ENCODE assay signal across 11 mouse cellular contexts in genomic region chr11:79267171-79267570, GRCm38 (mm10). TPM values are rescaled to one million over a fixed set of nuclear protein-coding genes. Genes with fewer than 3 reads are reported as not detected.
DNase-seq lines count a peak whose midpoint lies in the region; ATAC-seq lines count a peak whose summit lies in the region.
"Had no signal": no experiment of that assay in that cellular context is flagged by ENCODE, and none has a peak within 500 bp of the region (broad histone marks: within the 10 kb centered on the region; RNA-seq: fewer than 3 reads in every experiment).

No protein-coding gene starts in this region.

- H3K9me3 ChIP-seq in kidney, embryonic 14.5 days (ENCODE audit: control insufficient read depth, low read length) = 0 out of 2 replicates have a peak, but pooled peaks cover 1% of the 10 kb centered on the region
- no peaks in the 10 kb centered on the region for H3K9me3 ChIP-seq in embryonic facial prominence, embryonic 15.5 days (replicated peaks)
- H3K9me3 ChIP-seq in intestine, embryonic 15.5 days = no peaks in the 10 kb centered on the region
- H3K9me3 ChIP-seq in lung, embryonic 15.5 days = no peaks in the 10 kb centered on the region
- H3K9me3 ChIP-seq in midbrain, embryonic 15.5 days = no peaks in the 10 kb centered on the region

- no peak overlapping the region for H3K4me2 ChIP-seq in kidney, embryonic 14.5 days (replicated peaks; ENCODE audit: low read depth, low read length)
- no peak overlapping the region for H3K4me2 ChIP-seq in embryonic facial prominence, embryonic 15.5 days (replicated peaks)
- no peak overlapping the region for H3K4me2 ChIP-seq in intestine, embryonic 15.5 days (replicated peaks)
- no peak overlapping the region for H3K4me2 ChIP-seq in lung, embryonic 15.5 days
- H3K4me2 ChIP-seq in midbrain, embryonic 15.5 days = no peak overlapping the region

- H3K27me3 ChIP-seq in kidney, embryonic 14.5 days (ENCODE audit: control insufficient read depth, insufficient read depth, low read length) = no peaks in the 10 kb centered on the region
- H3K27me3 ChIP-seq in embryonic facial prominence, embryonic 15.5 days = no peaks in the 10 kb centered on the region
- H3K27me3 ChIP-seq in intestine, embryonic 15.5 days (replicated peaks) = no peaks in the 10 kb centered on the region
- no peaks in the 10 kb centered on the region for H3K27me3 ChIP-seq in lung, embryonic 15.5 days
- no peaks in the 10 kb centered on the region for H3K27me3 ChIP-seq in midbrain, embryonic 15.5 days (replicated peaks)

- H3K36me3 ChIP-seq in kidney, embryonic 14.5 days (ENCODE audit: control insufficient read depth, insufficient read depth, low read length) = no peaks in the 10 kb centered on the region
- H3K36me3 ChIP-seq in embryonic facial prominence, embryonic 15.5 days = no peaks in the 10 kb centered on the region
- no peaks in the 10 kb centered on the region for H3K36me3 ChIP-seq in intestine, embryonic 15.5 days
- no peaks in the 10 kb centered on the region for H3K36me3 ChIP-seq in lung, embryonic 15.5 days
- H3K36me3 ChIP-seq in midbrain, embryonic 15.5 days (replicated peaks) = no peaks in the 10 kb centered on the region

- no peaks in the 10 kb centered on the region for H3K4me1 ChIP-seq in kidney, embryonic 14.5 days (ENCODE audit: control insufficient read depth, insufficient read depth, low read length)
- H3K4me1 ChIP-seq in embryonic facial prominence, embryonic 15.5 days = 0 out of 2 replicates have a peak, but pooled peaks cover 5% of the 10 kb centered on the region
- peaks cover 9% of the 10 kb centered on the region for H3K4me1 ChIP-seq in intestine, embryonic 15.5 days (replicated peaks)
- H3K4me1 ChIP-seq in lung, embryonic 15.5 days = peaks cover 5% of the 10 kb centered on the region; the same call in 1 of the 2 replicates
- H3K4me1 ChIP-seq in midbrain, embryonic 15.5 days = no peaks in the 10 kb centered on the region

- peak overlapping the region; percentile 62; the same call in 1 of the 2 replicates for H3K27ac ChIP-seq in kidney, embryonic 14.5 days (ENCODE audit: low read depth, low read length)
- no peak overlapping the region for H3K27ac ChIP-seq in embryonic facial prominence, embryonic 15.5 days (replicated peaks)
- H3K27ac ChIP-seq in intestine, embryonic 15.5 days = 0 out of 2 replicates have a peak overlapping the region, but pooled peaks have one; percentile 36
- H3K27ac ChIP-seq in lung, embryonic 15.5 days = peak overlapping the region; percentile 61
- H3K27ac ChIP-seq in midbrain, embryonic 15.5 days = no peak overlapping the region
- H3K27ac ChIP-seq: liver, embryonic 14.5 days had no signal

- no peak overlapping the region for H3K9ac ChIP-seq in kidney, embryonic 14.5 days (ENCODE audit: low read depth, low read length)
- H3K9ac ChIP-seq in embryonic facial prominence, embryonic 15.5 days = no peak overlapping the region
- no peak overlapping the region for H3K9ac ChIP-seq in intestine, embryonic 15.5 days
- H3K9ac ChIP-seq in lung, embryonic 15.5 days = no peak overlapping the region
- no peak overlapping the region for H3K9ac ChIP-seq in midbrain, embryonic 15.5 days
- H3K9ac ChIP-seq: liver, embryonic 14.5 days had no signal

- WGBS in kidney, embryonic 14.5 days = 3% methylated on average over 1 of the region's 1 CpGs
- 16% methylated on average over 1 of the region's 1 CpGs for WGBS in embryonic facial prominence, embryonic 15.5 days
- WGBS in intestine, embryonic 15.5 days = 20% methylated on average over 1 of the region's 1 CpGs
- 4% methylated on average over 1 of the region's 1 CpGs for WGBS in lung, embryonic 15.5 days
- WGBS in midbrain, embryonic 15.5 days = 26% methylated on average over 1 of the region's 1 CpGs

- H3K4me3 ChIP-seq in kidney, embryonic 14.5 days (ENCODE audit: low read length) = no peak overlapping the region
- no peak overlapping the region for H3K4me3 ChIP-seq in embryonic facial prominence, embryonic 15.5 days (replicated peaks)
- no peak overlapping the region for H3K4me3 ChIP-seq in intestine, embryonic 15.5 days (replicated peaks)
- H3K4me3 ChIP-seq in lung, embryonic 15.5 days = no peak overlapping the region
- H3K4me3 ChIP-seq in midbrain, embryonic 15.5 days = no peak overlapping the region

- peak; percentile 32; the same call in 1 of the 2 replicates for ATAC-seq in kidney, embryonic 14.5 days (ENCODE audit: low FRiP score, low TSS enrichment)
- ATAC-seq in embryonic facial prominence, embryonic 15.5 days (ENCODE audit: insufficient number of reproducible peaks, low FRiP score, low TSS enrichment, low read depth) = peak; percentile 73
- 0 out of 2 replicates have a peak, but pooled peaks have one; percentile 31 for ATAC-seq in intestine, embryonic 15.5 days
- peak; percentile 69; the same call in 1 of the 2 replicates for ATAC-seq in lung, embryonic 15.5 days (ENCODE audit: borderline replicate concordance, extremely low read depth, low FRiP score, low TSS enrichment)
- no peak for ATAC-seq in midbrain, embryonic 15.5 days (replicated peaks)
- ATAC-seq in erythroblast, adult 5-6 weeks (replicated peaks; ENCODE audit: low FRiP score, poor library complexity, severe bottlenecking) = no peak

- no peak for DNase-seq in kidney, adult 9 months
- no peak for DNase-seq in embryo, embryonic 10 days (ENCODE audit: low spot score)

RNA-seq across cellular contexts. Expression of gene Wsb1, which starts 12.7 kb away (rescaled TPM):
- 241 and 403 TPM in 2 replicates for polyA plus RNA-seq in kidney, embryonic 14.5 days (2014; fragmentation: Nextera tagmentation; extraction: Ambion mirVana)
- polyA plus RNA-seq in embryonic facial prominence, embryonic 15.5 days (2015; fragmentation: Nextera tagmentation; extraction: Ambion mirVana) = 208 and 233 TPM in 2 replicates
- 166 and 207 TPM in 2 replicates for polyA plus RNA-seq in intestine, embryonic 15.5 days (2015; fragmentation: Nextera tagmentation; extraction: Ambion mirVana)
- polyA plus RNA-seq in lung, embryonic 15.5 days (2015; fragmentation: Nextera tagmentation; extraction: Ambion mirVana) = 216 and 218 TPM in 2 replicates
- polyA plus RNA-seq in midbrain, embryonic 15.5 days (2015; fragmentation: Nextera tagmentation; extraction: Ambion mirVana) = 463 and 505 TPM in 2 replicates
- 41.7 and 48.3 TPM in 2 replicates for total RNA-seq in erythroblast, adult 5-6 weeks (2015; ENCODE audit: low replicate concordance)
- total RNA-seq in erythroblast, adult 5-6 weeks (2017; ENCODE audit: low replicate concordance) = 31.8 and 41.7 TPM in 2 replicates

RNA-seq across cellular contexts. Expression of gene Gm9964, which starts 29.5 kb away (rescaled TPM):
- not detected in 2 replicates for polyA plus RNA-seq in kidney, embryonic 14.5 days (2014; fragmentation: Nextera tagmentation; extraction: Ambion mirVana)
- not detected in 2 replicates for polyA plus RNA-seq in embryonic facial prominence, embryonic 15.5 days (2015; fragmentation: Nextera tagmentation; extraction: Ambion mirVana)
- not detected in 2 replicates for polyA plus RNA-seq in intestine, embryonic 15.5 days (2015; fragmentation: Nextera tagmentation; extraction: Ambion mirVana)
- 0.21 TPM in 1 of 2 replicates, not detected in the other for polyA plus RNA-seq in lung, embryonic 15.5 days (2015; fragmentation: Nextera tagmentation; extraction: Ambion mirVana)
- not detected in 2 replicates for polyA plus RNA-seq in midbrain, embryonic 15.5 days (2015; fragmentation: Nextera tagmentation; extraction: Ambion mirVana)
- not detected in 2 replicates for total RNA-seq in erythroblast, adult 5-6 weeks (2015; ENCODE audit: low replicate concordance)
- not detected in 2 replicates for total RNA-seq in erythroblast, adult 5-6 weeks (2017; ENCODE audit: low replicate concordance)
- total RNA-seq: ES-E14 had no signal
- polyA plus RNA-seq: liver, embryonic 14.5 days; spleen, adult 2 months had no signal

Comparison
In these comparisons a context has a peak if more than half of its experiments do, and no peak if none do; other contexts are left out.
1. ATAC-seq: peak in kidney, embryonic 14.5 days (single experiment), embryonic facial prominence, embryonic 15.5 days (single experiment), intestine, embryonic 15.5 days (single experiment) and lung, embryonic 15.5 days (single experiment); none in midbrain, embryonic 15.5 days (single experiment) and erythroblast, adult 5-6 weeks (single experiment).
2. H3K27ac ChIP-seq: peak in kidney, embryonic 14.5 days (single experiment), intestine, embryonic 15.5 days (single experiment) and lung, embryonic 15.5 days (single experiment); none in embryonic facial prominence, embryonic 15.5 days (single experiment) and midbrain, embryonic 15.5 days (single experiment).